Mouse (Mus musculus): ENCODE data around the gene Adgrv1. TPM values are rescaled to one million over a fixed set of nuclear protein-coding genes. Genes with fewer than 3 reads are reported as not detected.

Gene Adgrv1
- polyA plus RNA-seq, 1 experiment from 2014 or later = 0.10 TPM

DNA sequence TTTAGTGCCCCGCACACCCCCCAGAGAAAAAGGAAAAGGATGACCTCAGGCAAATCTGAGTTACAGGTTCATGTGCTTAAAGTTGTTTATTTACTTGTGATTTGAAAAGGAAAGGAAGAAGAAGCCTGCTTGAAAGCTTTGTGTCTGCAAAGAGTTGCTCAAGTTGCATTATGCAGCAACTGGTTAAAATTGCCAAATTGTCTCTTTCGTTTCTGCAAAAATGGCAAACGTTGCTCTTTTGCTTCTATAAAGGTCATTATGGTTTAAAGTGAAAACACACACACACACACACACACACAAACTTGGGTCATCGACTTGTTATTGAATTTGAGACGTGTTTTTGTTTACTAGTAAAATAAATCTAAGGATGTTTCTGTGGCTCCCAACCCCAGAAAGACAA, 500.3 kb downstream of the Adgrv1 start:
- Histone ChIP-seq H3K4me2 (no peak overlapping the region), H3K9me3 (replicated peaks) (no peaks in the 10 kb centered on the region), H3K27me3 (no peaks in the 10 kb centered on the region), H3K36me3 (replicated peaks) (no peaks in the 10 kb centered on the region), H3K9ac (no peak overlapping the region), H3K27ac (replicated peaks) (peak overlapping the region; percentile 24; the same call in 1 of the 2 replicates), H3K4me1 (replicated peaks) (peaks cover 4% of the 10 kb centered on the region; the same call in 1 of the 2 replicates), H3K4me3 (replicated peaks) (no peak overlapping the region)
- no peak for ATAC-seq (ENCODE audit: insufficient read depth)
- WGBS (ENCODE audit: insufficient replicate concordance) = 60% methylated on average over 5 of the region's 5 CpGs

DNA sequence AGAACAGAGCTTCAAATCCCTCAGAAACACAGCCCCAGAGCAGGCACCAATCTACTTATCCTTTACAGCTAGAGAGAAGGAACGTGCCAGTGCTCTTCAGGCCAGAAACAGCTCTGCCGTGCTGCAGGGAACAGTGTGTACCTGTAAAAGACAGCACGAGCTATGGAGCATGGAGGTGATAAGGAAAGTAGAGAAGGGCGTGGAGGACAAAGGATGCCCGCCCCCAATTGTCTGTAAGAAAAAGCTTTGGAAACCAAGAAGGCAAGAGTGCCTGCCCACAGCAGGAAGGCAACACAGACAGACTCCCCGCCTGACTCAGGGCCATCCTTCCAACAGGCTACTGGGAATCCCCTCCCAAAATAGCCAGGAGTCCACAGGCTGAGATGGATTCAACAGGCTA, 501.1 kb downstream of the Adgrv1 start:
- peak overlapping the region; percentile 19; the same call in 1 of the 2 replicates for H3K27ac ChIP-seq (replicated peaks)
- H3K4me2 ChIP-seq = no peak overlapping the region
- peaks cover 4% of the 10 kb centered on the region; the same call in 1 of the 2 replicates for H3K4me1 ChIP-seq (replicated peaks)
- WGBS (ENCODE audit: insufficient replicate concordance) = 38% methylated on average over 6 of the region's 6 CpGs
- no peaks in the 10 kb centered on the region for H3K9me3 ChIP-seq (replicated peaks)
- no peaks in the 10 kb centered on the region for H3K27me3 ChIP-seq
- no peak overlapping the region for H3K4me3 ChIP-seq (replicated peaks)
- H3K36me3 ChIP-seq (replicated peaks) = no peaks in the 10 kb centered on the region
- ATAC-seq (ENCODE audit: insufficient read depth) = peak; percentile 17; the same call in 1 of the 2 replicates
- no peak overlapping the region for H3K9ac ChIP-seq

GRCm38 (mm10) chr13:81130742-81131524, 502.0 kb downstream of the Adgrv1 start:
- H3K4me2 ChIP-seq = no peak overlapping the region
- no peaks in the 10 kb centered on the region for H3K36me3 ChIP-seq (replicated peaks)
- no peaks in the 10 kb centered on the region for H3K9me3 ChIP-seq (replicated peaks)
- H3K4me1 ChIP-seq (replicated peaks) = peaks cover 4% of the 10 kb centered on the region; the same call in 1 of the 2 replicates
- H3K9ac ChIP-seq = no peak overlapping the region
- no peaks in the 10 kb centered on the region for H3K27me3 ChIP-seq
- H3K27ac ChIP-seq (replicated peaks) = peak overlapping the region; percentile 1; the same call in 1 of the 2 replicates
- no peak overlapping the region for H3K4me3 ChIP-seq (replicated peaks)
- 43% methylated on average over 4 of the region's 4 CpGs for WGBS (ENCODE audit: insufficient replicate concordance)
- ATAC-seq (ENCODE audit: insufficient read depth) = peak; percentile 53

- Histone ChIP-seq H3K27me3 (no peaks in the 10 kb centered on the region), H3K9ac (no peak overlapping the region), H3K36me3 (replicated peaks) (no peaks in the 10 kb centered on the region), H3K9me3 (replicated peaks) (no peaks in the 10 kb centered on the region), H3K4me3 (replicated peaks) (no peak overlapping the region), H3K4me1 (replicated peaks) (no peaks in the 10 kb centered on the region), H3K27ac (replicated peaks) (no peak overlapping the region), H3K4me2 (no peak overlapping the region)
- WGBS (ENCODE audit: insufficient replicate concordance) = 68% methylated on average over 4 of the region's 4 CpGs
- no peak for ATAC-seq (ENCODE audit: insufficient read depth)
Observed at GRCm38 (mm10) chr13:81125846-81126245, 507.1 kb downstream of the Adgrv1 start.

DNA sequence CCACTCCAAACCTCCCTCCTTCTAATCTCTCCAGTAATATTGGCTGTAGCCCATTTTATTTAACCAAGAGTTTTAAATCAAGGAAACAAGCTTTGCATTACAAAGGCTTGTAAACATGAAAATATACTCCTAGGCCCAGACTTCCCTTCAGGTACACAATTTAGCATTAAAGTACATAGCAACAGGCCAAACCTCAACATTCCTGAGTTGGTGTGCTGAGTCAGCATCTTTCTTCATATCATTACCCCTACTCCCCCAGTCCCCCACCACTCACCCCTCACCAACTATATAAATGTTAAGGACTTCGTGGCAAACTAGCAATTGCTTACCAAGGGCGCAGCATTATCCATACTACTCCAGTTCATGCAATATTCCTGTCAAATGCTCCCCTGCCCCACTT, 510.7 kb downstream of the Adgrv1 start:
- no peaks in the 10 kb centered on the region for H3K9me3 ChIP-seq (replicated peaks)
- H3K9ac ChIP-seq = no peak overlapping the region
- H3K27me3 ChIP-seq = no peaks in the 10 kb centered on the region
- no peaks in the 10 kb centered on the region for H3K36me3 ChIP-seq (replicated peaks)
- 40% methylated on average over 2 of the region's 2 CpGs for WGBS (ENCODE audit: insufficient replicate concordance)
- ATAC-seq (ENCODE audit: insufficient read depth) = no peak
- H3K4me3 ChIP-seq (replicated peaks) = no peak overlapping the region
- H3K4me2 ChIP-seq = no peak overlapping the region
- H3K27ac ChIP-seq (replicated peaks) = no peak overlapping the region
- no peaks in the 10 kb centered on the region for H3K4me1 ChIP-seq (replicated peaks)

- ATAC-seq (ENCODE audit: insufficient read depth) = no peak
- Histone ChIP-seq H3K9me3 (replicated peaks) (no peaks in the 10 kb centered on the region), H3K36me3 (replicated peaks) (no peaks in the 10 kb centered on the region), H3K4me1 (replicated peaks) (no peaks in the 10 kb centered on the region), H3K9ac (no peak overlapping the region), H3K27ac (replicated peaks) (no peak overlapping the region), H3K27me3 (no peaks in the 10 kb centered on the region), H3K4me3 (replicated peaks) (no peak overlapping the region), H3K4me2 (no peak overlapping the region)
- WGBS (ENCODE audit: insufficient replicate concordance) = 65% methylated on average over 4 of the region's 4 CpGs
Observed at GRCm38 (mm10) chr13:81110479-81110878, 522.5 kb downstream of the Adgrv1 start.

DNA sequence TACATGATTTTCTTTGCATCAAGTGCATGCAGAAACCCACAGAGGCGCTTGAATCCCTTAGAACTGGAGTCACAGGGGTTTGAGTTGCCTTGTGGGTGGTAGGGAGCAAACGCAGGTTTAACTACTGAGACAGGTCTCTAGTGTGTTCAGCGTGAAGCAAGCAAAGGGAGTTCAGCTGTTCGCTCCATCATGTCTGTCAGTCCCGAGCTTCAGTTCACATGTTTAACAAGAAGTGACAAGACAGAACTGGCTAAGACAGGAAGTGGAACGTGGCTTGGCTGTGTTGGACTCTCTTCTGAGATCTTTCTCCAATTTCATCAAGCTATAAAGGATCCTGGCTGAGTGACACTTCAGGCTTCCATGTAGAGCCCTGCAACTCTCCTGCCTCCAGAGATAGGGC, 523.3 kb downstream of the Adgrv1 start:
- H3K27ac ChIP-seq (replicated peaks) = no peak overlapping the region
- no peaks in the 10 kb centered on the region for H3K9me3 ChIP-seq (replicated peaks)
- H3K36me3 ChIP-seq (replicated peaks) = no peaks in the 10 kb centered on the region
- no peaks in the 10 kb centered on the region for H3K27me3 ChIP-seq
- no peak overlapping the region for H3K9ac ChIP-seq
- no peak for ATAC-seq (ENCODE audit: insufficient read depth)
- no peak overlapping the region for H3K4me3 ChIP-seq (replicated peaks)
- no peak overlapping the region for H3K4me2 ChIP-seq
- no peaks in the 10 kb centered on the region for H3K4me1 ChIP-seq (replicated peaks)
- WGBS (ENCODE audit: insufficient replicate concordance) = 37% methylated on average over 6 of the region's 6 CpGs

GRCm38 (mm10) chr13:81108526-81109302, 524.2 kb downstream of the Adgrv1 start:
- WGBS (ENCODE audit: insufficient replicate concordance) = 43% methylated on average over 8 of the region's 8 CpGs
- H3K9me3 ChIP-seq (replicated peaks) = no peaks in the 10 kb centered on the region
- no peak for ATAC-seq (ENCODE audit: insufficient read depth)
- H3K27ac ChIP-seq (replicated peaks) = no peak overlapping the region
- H3K4me1 ChIP-seq (replicated peaks) = no peaks in the 10 kb centered on the region
- H3K27me3 ChIP-seq = no peaks in the 10 kb centered on the region
- H3K9ac ChIP-seq = no peak overlapping the region
- H3K4me3 ChIP-seq (replicated peaks) = no peak overlapping the region
- no peak overlapping the region for H3K4me2 ChIP-seq
- no peaks in the 10 kb centered on the region for H3K36me3 ChIP-seq (replicated peaks)

DNA sequence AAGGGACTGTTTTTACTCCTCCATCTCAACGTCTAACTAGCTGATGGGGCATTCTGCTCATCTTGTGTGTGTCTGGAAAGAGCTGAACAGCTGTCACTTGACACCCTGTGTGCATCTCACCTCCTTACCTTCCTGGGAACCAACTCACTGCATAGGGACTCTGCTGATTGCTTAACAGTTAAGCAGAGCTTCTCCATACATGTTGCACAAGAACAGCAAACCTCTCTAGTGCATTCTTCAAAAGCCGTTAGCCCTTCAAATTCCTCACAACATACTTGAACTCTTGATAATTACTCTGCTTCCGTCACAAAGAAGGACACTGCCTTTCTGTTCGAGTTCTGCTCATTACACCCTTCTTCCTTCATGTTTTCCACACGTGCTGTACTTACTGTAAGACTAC, 525.5 kb downstream of the Adgrv1 start:
- Histone ChIP-seq H3K4me1 (replicated peaks) (no peaks in the 10 kb centered on the region), H3K9me3 (replicated peaks) (no peaks in the 10 kb centered on the region), H3K9ac (no peak overlapping the region), H3K27me3 (no peaks in the 10 kb centered on the region), H3K27ac (replicated peaks) (no peak overlapping the region), H3K4me2 (no peak overlapping the region), H3K36me3 (replicated peaks) (no peaks in the 10 kb centered on the region), H3K4me3 (replicated peaks) (no peak overlapping the region)
- ATAC-seq (ENCODE audit: insufficient read depth) = no peak
- 38% methylated on average over 5 of the region's 5 CpGs for WGBS (ENCODE audit: insufficient replicate concordance)

DNA sequence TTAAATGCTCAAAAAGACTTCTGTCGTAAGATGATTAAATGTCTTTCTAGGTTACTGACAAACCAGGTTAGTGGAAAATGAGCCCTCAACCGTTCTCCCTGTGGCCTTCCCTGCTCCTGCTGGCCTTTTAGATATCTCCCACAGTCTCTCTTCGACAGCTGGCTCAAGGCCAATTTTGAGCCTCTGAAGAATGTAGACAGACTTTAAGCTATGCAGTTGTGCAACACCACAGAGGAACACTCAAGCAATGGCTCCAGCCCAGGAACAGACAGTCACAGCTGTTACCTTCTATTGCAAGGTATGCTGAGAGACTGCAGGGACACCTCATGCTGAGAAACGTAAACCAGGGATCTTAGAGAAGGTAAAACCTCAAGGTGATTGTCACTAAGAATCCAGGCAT, 529.2 kb downstream of the Adgrv1 start:
- Histone ChIP-seq H3K9me3 (replicated peaks) (no peaks in the 10 kb centered on the region), H3K27ac (replicated peaks) (no peak overlapping the region), H3K27me3 (no peaks in the 10 kb centered on the region), H3K4me2 (no peak overlapping the region), H3K36me3 (replicated peaks) (no peaks in the 10 kb centered on the region), H3K4me1 (replicated peaks) (no peaks in the 10 kb centered on the region), H3K4me3 (replicated peaks) (no peak overlapping the region), H3K9ac (no peak overlapping the region)
- ATAC-seq (ENCODE audit: insufficient read depth) = no peak
- 48% methylated on average over 4 of the region's 4 CpGs for WGBS (ENCODE audit: insufficient replicate concordance)

- WGBS (ENCODE audit: insufficient replicate concordance) = 66% methylated on average over 2 of the region's 2 CpGs
- Histone ChIP-seq H3K27me3 (no peaks in the 10 kb centered on the region), H3K36me3 (replicated peaks) (no peaks in the 10 kb centered on the region)
Observed at GRCm38 (mm10) chr13:81096424-81096823, 536.5 kb downstream of the Adgrv1 start.

More at GRCm38 (mm10) chr13:81096424-81096823, 536.5 kb downstream of the Adgrv1 start:
- Histone ChIP-seq H3K4me2 (no peak overlapping the region), H3K9ac (no peak overlapping the region), H3K27ac (replicated peaks) (no peak overlapping the region), H3K4me1 (replicated peaks) (no peaks in the 10 kb centered on the region), H3K9me3 (replicated peaks) (no peaks in the 10 kb centered on the region), H3K4me3 (replicated peaks) (no peak overlapping the region)
- no peak for ATAC-seq (ENCODE audit: insufficient read depth)

Measured in liver, embryonic 15.5 days (tissue).